Comparison of ENCODE assay signal across 13 mouse cellular contexts in genomic region chr7:141457236-141457635, GRCm38 (mm10). TPM values are rescaled to one million over a fixed set of nuclear protein-coding genes. Genes with fewer than 3 reads are reported as not detected.
DNase-seq lines count a peak whose midpoint lies in the region.
"Had no signal": no experiment of that assay in that cellular context is flagged by ENCODE, and none has a peak within 500 bp of the region (broad histone marks: within the 10 kb centered on the region; RNA-seq: fewer than 3 reads in every experiment).

No protein-coding gene starts in this region.

- intact Hi-C loops in left cerebral cortex, postnatal 4 days (cut with DNase I): no loop called here

- peak; percentile 67 for DNase-seq in cerebellum, adult 9-11 months
- DNase-seq in cerebellum, adult 9-10 months: no peak
- DNase-seq in kidney, adult 11 months: peak; percentile 28
- no peak for DNase-seq in kidney, adult 18-20 months
- DNase-seq in thymus, postnatal 14 days: peak; percentile 5
- no peak for DNase-seq in thymus, postnatal 0 days (ENCODE audit: low spot score)
- DNase-seq in left cerebral cortex, postnatal 4 days: no peak
- DNase-seq: heart, postnatal 4 days; layer of hippocampus, postnatal 36 days; retina, postnatal 1 day; thymus, postnatal 36 days had no signal

RNA-seq across cellular contexts. Expression of gene Pnpla2, which starts 2.2 kb away (rescaled TPM):
- 49.2 and 50.5 TPM in 2 replicates for polyA plus RNA-seq in thymus, postnatal 0 days (2015; fragmentation: Nextera tagmentation; extraction: Ambion mirVana)
- total RNA-seq in left cerebral cortex, postnatal 4 days (2021): 10 to 100 TPM; 13.9 to 16.0 TPM

RNA-seq across cellular contexts. Expression of gene Cracr2b, which starts 3.7 kb away (rescaled TPM):
- 6.1 and 8.9 TPM in 2 replicates for polyA plus RNA-seq in thymus, postnatal 0 days (2015; fragmentation: Nextera tagmentation; extraction: Ambion mirVana)
- 1 to 10 TPM; 4.4 to 4.9 TPM for total RNA-seq in left cerebral cortex, postnatal 4 days (2021)
- total RNA-seq: common myeloid progenitor, adult 5-6 weeks; monocyte, adult 5-6 weeks had no signal

RNA-seq across cellular contexts. Expression of gene Cd151, which starts 10.0 kb away (rescaled TPM):
- 11.7 and 13.0 TPM in 2 replicates for polyA plus RNA-seq in thymus, postnatal 0 days (2015; fragmentation: Nextera tagmentation; extraction: Ambion mirVana)
- total RNA-seq in left cerebral cortex, postnatal 4 days (2021): 10 to 100 TPM; 46.7 to 50.6 TPM

RNA-seq across cellular contexts. Expression of gene Rplp2, which starts 10.1 kb away (rescaled TPM):
- polyA plus RNA-seq in thymus, postnatal 0 days (2015; fragmentation: Nextera tagmentation; extraction: Ambion mirVana): 2,028 and 2,062 TPM in 2 replicates
- 100 to 1,000 TPM; 894 to 998 TPM for total RNA-seq in left cerebral cortex, postnatal 4 days (2021)

RNA-seq across cellular contexts. Expression of gene Pidd1, which starts 13.4 kb away (rescaled TPM):
- 13.2 and 14.2 TPM in 2 replicates for polyA plus RNA-seq in thymus, postnatal 0 days (2015; fragmentation: Nextera tagmentation; extraction: Ambion mirVana)
- 1 to 10 TPM; 5.5 to 6.6 TPM for total RNA-seq in left cerebral cortex, postnatal 4 days (2021)

Comparison
In these comparisons a context has a peak if more than half of its experiments do, and no peak if none do; other contexts are left out.
1. DNase-seq: peak in cerebellum, adult 9-11 months (single experiment), kidney, adult 11 months (single experiment) and thymus, postnatal 14 days (single experiment); none in cerebellum, adult 9-10 months (single experiment), kidney, adult 18-20 months (single experiment), thymus, postnatal 0 days (single experiment) and left cerebral cortex, postnatal 4 days (single experiment).